Mouse (Mus musculus): ENCODE measurements at regions not wholly inside any gene's neighbourhood (a gene's known extent, or its start where the extent isn't known, plus 50 kb on each side); places are given as distances from the start of the nearest gene placed in this dataset.

GRCm38 (mm10) chr1:76927041-76927440 lies 587.8 kb downstream of the Epha4 start:
- Histone ChIP-seq H3K9me3 (ENCODE audit: control insufficient read depth, low read length) (no peaks in the 10 kb centered on the region), H3K9ac (ENCODE audit: low read length) (no peak overlapping the region)
- WGBS = 62% methylated on average over 5 of the region's 5 CpGs

GRCm38 (mm10) chr1:76928035-76928434 lies 586.9 kb downstream of the Epha4 start:
- H3K36me3 ChIP-seq (ENCODE audit: control insufficient read depth, insufficient read depth, low read length) = no peaks in the 10 kb centered on the region
- H3K9ac ChIP-seq (ENCODE audit: low read length) = no peak overlapping the region
- no peak overlapping the region for H3K4me3 ChIP-seq (ENCODE audit: low read length)
- no peaks in the 10 kb centered on the region for H3K27me3 ChIP-seq (ENCODE audit: control insufficient read depth, insufficient read depth, low read depth, low read length)
- H3K27ac ChIP-seq (ENCODE audit: low read length) = no peak overlapping the region
- H3K4me2 ChIP-seq (ENCODE audit: low read depth, low read length) = no peak overlapping the region
- H3K4me1 ChIP-seq (replicated peaks; ENCODE audit: control insufficient read depth, insufficient read depth, low read length) = 0 out of 2 replicates have a peak, but pooled peaks cover under 1% of the 10 kb centered on the region
- no peak for ATAC-seq (ENCODE audit: low read depth)
- H3K9me3 ChIP-seq (ENCODE audit: control insufficient read depth, low read length) = no peaks in the 10 kb centered on the region
- 85% methylated on average over 2 of the region's 2 CpGs for WGBS

More at GRCm38 (mm10) chr1:76927041-76927440, 587.8 kb downstream of the Epha4 start:
- Histone ChIP-seq H3K4me1 (replicated peaks; ENCODE audit: control insufficient read depth, insufficient read depth, low read length) (no peaks in the 10 kb centered on the region), H3K27ac (ENCODE audit: low read length) (no peak overlapping the region), H3K27me3 (ENCODE audit: control insufficient read depth, insufficient read depth, low read depth, low read length) (no peaks in the 10 kb centered on the region), H3K4me3 (ENCODE audit: low read length) (no peak overlapping the region), H3K4me2 (ENCODE audit: low read depth, low read length) (no peak overlapping the region), H3K36me3 (ENCODE audit: control insufficient read depth, insufficient read depth, low read length) (no peaks in the 10 kb centered on the region)
- 0 out of 2 replicates have a peak, but pooled peaks have one; percentile 38 for ATAC-seq (ENCODE audit: low read depth)

GRCm38 (mm10) chr1:76933460-76933859 lies 581.4 kb downstream of the Epha4 start:
- Histone ChIP-seq H3K4me1 (replicated peaks; ENCODE audit: control insufficient read depth, insufficient read depth, low read length) (peaks cover 6% of the 10 kb centered on the region; the same call in 1 of the 2 replicates), H3K27ac (ENCODE audit: low read length) (no peak overlapping the region), H3K4me2 (ENCODE audit: low read depth, low read length) (no peak overlapping the region), H3K27me3 (ENCODE audit: control insufficient read depth, insufficient read depth, low read depth, low read length) (no peaks in the 10 kb centered on the region), H3K36me3 (ENCODE audit: control insufficient read depth, insufficient read depth, low read length) (no peaks in the 10 kb centered on the region), H3K9ac (ENCODE audit: low read length) (no peak overlapping the region), H3K4me3 (ENCODE audit: low read length) (no peak overlapping the region), H3K9me3 (ENCODE audit: control insufficient read depth, low read length) (no peaks in the 10 kb centered on the region)
- 41% methylated on average over 4 of the region's 4 CpGs for WGBS
- peak; percentile 74 for ATAC-seq (ENCODE audit: low read depth)

GRCm38 (mm10) chr1:76942730-76943129 lies 572.2 kb downstream of the Epha4 start:
- Histone ChIP-seq H3K9me3 (ENCODE audit: control insufficient read depth, low read length) (no peaks in the 10 kb centered on the region), H3K36me3 (ENCODE audit: control insufficient read depth, insufficient read depth, low read length) (no peaks in the 10 kb centered on the region), H3K9ac (ENCODE audit: low read length) (no peak overlapping the region), H3K4me1 (replicated peaks; ENCODE audit: control insufficient read depth, insufficient read depth, low read length) (peaks cover 12% of the 10 kb centered on the region), H3K4me2 (ENCODE audit: low read depth, low read length) (no peak overlapping the region), H3K27me3 (ENCODE audit: control insufficient read depth, insufficient read depth, low read depth, low read length) (no peaks in the 10 kb centered on the region), H3K27ac (ENCODE audit: low read length) (peak overlapping the region; percentile 7; the same call in 1 of the 2 replicates), H3K4me3 (ENCODE audit: low read length) (no peak overlapping the region)
- ATAC-seq (ENCODE audit: low read depth) = peak; percentile 95
- WGBS = 9% methylated on average over 3 of the region's 3 CpGs

- ATAC-seq (ENCODE audit: low read depth) = no peak
- WGBS = 52% methylated on average over 4 of the region's 4 CpGs
- H3K9ac ChIP-seq (ENCODE audit: low read length) = no peak overlapping the region
These were observed 570.8 kb downstream of the Epha4 start for GRCm38 (mm10) chr1:76944046-76944445.

GRCm38 (mm10) chr1:76955031-76955430 lies 559.9 kb downstream of the Epha4 start:
- no peak for ATAC-seq (ENCODE audit: low read depth)
- Histone ChIP-seq H3K27ac (ENCODE audit: low read length) (no peak overlapping the region), H3K4me1 (replicated peaks; ENCODE audit: control insufficient read depth, insufficient read depth, low read length) (no peaks in the 10 kb centered on the region), H3K27me3 (ENCODE audit: control insufficient read depth, insufficient read depth, low read depth, low read length) (no peaks in the 10 kb centered on the region), H3K9ac (ENCODE audit: low read length) (no peak overlapping the region), H3K4me2 (ENCODE audit: low read depth, low read length) (no peak overlapping the region), H3K9me3 (ENCODE audit: control insufficient read depth, low read length) (no peaks in the 10 kb centered on the region), H3K4me3 (ENCODE audit: low read length) (no peak overlapping the region), H3K36me3 (ENCODE audit: control insufficient read depth, insufficient read depth, low read length) (no peaks in the 10 kb centered on the region)

More at GRCm38 (mm10) chr1:76944046-76944445, 570.8 kb downstream of the Epha4 start:
- no peaks in the 10 kb centered on the region for H3K9me3 ChIP-seq (ENCODE audit: control insufficient read depth, low read length)
- no peak overlapping the region for H3K4me3 ChIP-seq (ENCODE audit: low read length)
- H3K4me2 ChIP-seq (ENCODE audit: low read depth, low read length) = no peak overlapping the region
- H3K27ac ChIP-seq (ENCODE audit: low read length) = peak overlapping the region; percentile 18; the same call in 1 of the 2 replicates
- H3K36me3 ChIP-seq (ENCODE audit: control insufficient read depth, insufficient read depth, low read length) = no peaks in the 10 kb centered on the region
- peaks cover 12% of the 10 kb centered on the region for H3K4me1 ChIP-seq (replicated peaks; ENCODE audit: control insufficient read depth, insufficient read depth, low read length)
- H3K27me3 ChIP-seq (ENCODE audit: control insufficient read depth, insufficient read depth, low read depth, low read length) = no peaks in the 10 kb centered on the region

- Histone ChIP-seq H3K27ac (ENCODE audit: low read length) (no peak overlapping the region), H3K27me3 (ENCODE audit: control insufficient read depth, insufficient read depth, low read depth, low read length) (no peaks in the 10 kb centered on the region), H3K4me2 (ENCODE audit: low read depth, low read length) (no peak overlapping the region), H3K9ac (ENCODE audit: low read length) (no peak overlapping the region), H3K4me3 (ENCODE audit: low read length) (no peak overlapping the region), H3K4me1 (replicated peaks; ENCODE audit: control insufficient read depth, insufficient read depth, low read length) (no peaks in the 10 kb centered on the region), H3K36me3 (ENCODE audit: control insufficient read depth, insufficient read depth, low read length) (no peaks in the 10 kb centered on the region), H3K9me3 (ENCODE audit: control insufficient read depth, low read length) (no peaks in the 10 kb centered on the region)
- no peak for ATAC-seq (ENCODE audit: low read depth)
- WGBS = 64% methylated on average over 5 of the region's 5 CpGs
These were observed 557.5 kb downstream of the Epha4 start for GRCm38 (mm10) chr1:76957411-76957810.

GRCm38 (mm10) chr1:76958706-76959105 lies 556.2 kb downstream of the Epha4 start:
- ATAC-seq (ENCODE audit: low read depth) = no peak
- H3K4me3 ChIP-seq (ENCODE audit: low read length) = no peak overlapping the region
- H3K27ac ChIP-seq (ENCODE audit: low read length) = no peak overlapping the region
- H3K9ac ChIP-seq (ENCODE audit: low read length) = no peak overlapping the region
- no peak overlapping the region for H3K4me2 ChIP-seq (ENCODE audit: low read depth, low read length)
- H3K4me1 ChIP-seq (replicated peaks; ENCODE audit: control insufficient read depth, insufficient read depth, low read length) = no peaks in the 10 kb centered on the region
- H3K9me3 ChIP-seq (ENCODE audit: control insufficient read depth, low read length) = no peaks in the 10 kb centered on the region
- H3K36me3 ChIP-seq (ENCODE audit: control insufficient read depth, insufficient read depth, low read length) = no peaks in the 10 kb centered on the region
- 64% methylated on average over 4 of the region's 4 CpGs for WGBS
- no peaks in the 10 kb centered on the region for H3K27me3 ChIP-seq (ENCODE audit: control insufficient read depth, insufficient read depth, low read depth, low read length)

- H3K9me3 ChIP-seq (ENCODE audit: control insufficient read depth, low read length) = no peaks in the 10 kb centered on the region
- peaks cover 11% of the 10 kb centered on the region for H3K4me1 ChIP-seq (replicated peaks; ENCODE audit: control insufficient read depth, insufficient read depth, low read length)
- 69% methylated on average over 4 of the region's 4 CpGs for WGBS
- H3K4me3 ChIP-seq (ENCODE audit: low read length) = no peak overlapping the region
- H3K9ac ChIP-seq (ENCODE audit: low read length) = no peak overlapping the region
- ATAC-seq (ENCODE audit: low read depth) = no peak
- no peak overlapping the region for H3K4me2 ChIP-seq (ENCODE audit: low read depth, low read length)
- H3K36me3 ChIP-seq (ENCODE audit: control insufficient read depth, insufficient read depth, low read length) = no peaks in the 10 kb centered on the region
- H3K27me3 ChIP-seq (ENCODE audit: control insufficient read depth, insufficient read depth, low read depth, low read length) = no peaks in the 10 kb centered on the region
- H3K27ac ChIP-seq (ENCODE audit: low read length) = no peak overlapping the region
These were observed 542.4 kb downstream of the Epha4 start for GRCm38 (mm10) chr1:76972454-76972853.

Data from lung, embryonic 16.5 days (tissue).